Mouse (Mus musculus): ENCODE data around the gene Nbl1. TPM values are rescaled to one million over a fixed set of nuclear protein-coding genes. Genes with fewer than 3 reads are reported as not detected.

The Nbl1 gene
- total and polyA plus RNA-seq, 3 experiments = 0.14 TPM; not detected in 2

- H3K9ac ChIP-seq (ENCODE audit: control insufficient read depth, low read depth, low read length, poor library complexity, severe bottlenecking) = no peak overlapping the region
- H3K9me3 ChIP-seq (replicated peaks; ENCODE audit: insufficient read depth, low read length) = no peaks in the 10 kb centered on the region
- no peak for DNase-seq (ENCODE audit: low read depth, low spot score)
- no peaks in the 10 kb centered on the region for H3K79me2 ChIP-seq (ENCODE audit: control insufficient read depth, insufficient read depth, low read length, poor library complexity)
- no peak for TF ChIP-seq KAT2A (conservative IDR thresholded peaks at IDR 0.05; ENCODE audit: low read depth, low read length)
- TF ChIP-seq GABPA (IDR thresholded peaks at IDR 0.05; ENCODE audit: low read depth, low read length) = no peak
- TF ChIP-seq RAD21 (IDR thresholded peaks at IDR 0.05; ENCODE audit: low read depth, low read length) = no peak
- no peak for TF ChIP-seq RCOR1 (IDR thresholded peaks at IDR 0.05; ENCODE audit: low read depth, low read length)
- TF ChIP-seq UBTF (IDR thresholded peaks at IDR 0.05; ENCODE audit: borderline replicate concordance, insufficient read depth, low read depth, low read length) = no peak
- no peak for TF ChIP-seq NRF1 (IDR thresholded peaks at IDR 0.05; ENCODE audit: insufficient read depth, low read depth, low read length, poor library complexity, severe bottlenecking)
- no peak for TF ChIP-seq TBP (IDR thresholded peaks at IDR 0.05; ENCODE audit: low read depth, low read length)
- no peak for TF ChIP-seq POLR2A (IDR thresholded peaks at IDR 0.05; ENCODE audit: control insufficient read depth in 1 of 2, insufficient read depth in 1 of 2, low read depth in 1 of 2, low read length in 2 of 2, poor library complexity in 1 of 2)
- TF ChIP-seq MEF2A (IDR thresholded peaks at IDR 0.05; ENCODE audit: extremely low read depth, insufficient replicate concordance, low read depth, low read length, poor library complexity, severe bottlenecking) = no peak
- no peak for TF ChIP-seq MXI1 (IDR thresholded peaks at IDR 0.05; ENCODE audit: low read depth, low read length)
- no peak for TF ChIP-seq ZKSCAN1 (IDR thresholded peaks at IDR 0.05; ENCODE audit: low read depth, low read length)
- no peaks in the 10 kb centered on the region for H3K27me3 ChIP-seq (ENCODE audit: control insufficient read depth in 1 of 2, insufficient read depth in 2 of 2, low read length in 2 of 2)
- H3K4me3 ChIP-seq (ENCODE audit: control insufficient read depth in 1 of 2, insufficient read depth in 1 of 2, low read depth in 2 of 2, low read length in 2 of 2) = no peak overlapping the region
- no peaks in the 10 kb centered on the region for H3K4me1 ChIP-seq (ENCODE audit: control insufficient read depth in 1 of 2, insufficient read depth in 2 of 2, low read length in 2 of 2)
- H3K36me3 ChIP-seq (ENCODE audit: control insufficient read depth in 1 of 2, insufficient read depth in 2 of 2, low read length in 2 of 2) = no peaks in the 10 kb centered on the region
- no peak overlapping the region for H3K27ac ChIP-seq (ENCODE audit: control insufficient read depth, low read depth, low read length)
Measured at GRCm38 (mm10) chr4:139091478-139092355, 1.1 kb downstream of the Nbl1 start.

DNA sequence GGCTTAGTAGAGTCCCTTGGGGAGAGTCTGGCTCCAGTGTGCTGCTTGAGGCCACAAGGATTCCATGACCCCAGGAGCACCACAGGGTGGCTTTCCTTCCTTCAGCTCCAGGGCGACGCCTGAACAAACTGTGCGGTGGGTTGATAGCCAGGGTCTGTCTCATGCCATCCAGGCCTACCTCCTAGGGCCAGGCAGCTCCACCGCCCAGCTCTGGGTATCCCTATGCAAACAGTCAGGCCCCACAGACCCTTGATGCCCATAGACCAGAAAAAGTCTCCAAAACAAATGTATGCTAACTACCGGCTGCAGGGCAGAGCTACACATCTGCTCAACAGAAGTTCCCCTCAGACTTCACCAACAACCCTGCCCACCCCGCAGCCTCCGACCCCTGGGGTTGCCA, 1.7 kb downstream of the Nbl1 start:
- H3K27ac ChIP-seq (ENCODE audit: control insufficient read depth, low read depth, low read length) = no peak overlapping the region
- DNase-seq (ENCODE audit: low read depth, low spot score) = no peak
- H3K36me3 ChIP-seq (ENCODE audit: control insufficient read depth in 1 of 2, insufficient read depth in 2 of 2, low read length in 2 of 2) = no peaks in the 10 kb centered on the region
- no peaks in the 10 kb centered on the region for H3K79me2 ChIP-seq (ENCODE audit: control insufficient read depth, insufficient read depth, low read length, poor library complexity)
- TF ChIP-seq POLR2AphosphoS2 (IDR thresholded peaks at IDR 0.05; ENCODE audit: low read length) = no peak
- TF ChIP-seq ZC3H11A (IDR thresholded peaks at IDR 0.05; ENCODE audit: low read depth, low read length) = no peak
- TF ChIP-seq GABPA (IDR thresholded peaks at IDR 0.05; ENCODE audit: low read depth, low read length) = no peak
- no peak for TF ChIP-seq ZKSCAN1 (IDR thresholded peaks at IDR 0.05; ENCODE audit: low read depth, low read length)
- no peak for TF ChIP-seq MAX (IDR thresholded peaks at IDR 0.05; ENCODE audit: low read length)
- TF ChIP-seq MEF2A (IDR thresholded peaks at IDR 0.05; ENCODE audit: extremely low read depth, insufficient replicate concordance, low read depth, low read length, poor library complexity, severe bottlenecking) = no peak
- no peak for TF ChIP-seq TAL1 (IDR thresholded peaks at IDR 0.05; ENCODE audit: low read length)
- TF ChIP-seq RAD21 (IDR thresholded peaks at IDR 0.05; ENCODE audit: low read depth, low read length) = no peak
- TF ChIP-seq POLR2A (IDR thresholded peaks at IDR 0.05; ENCODE audit: control insufficient read depth in 1 of 2, insufficient read depth in 1 of 2, low read depth in 1 of 2, low read length in 2 of 2, poor library complexity in 1 of 2) = no peak
- TF ChIP-seq NRF1 (IDR thresholded peaks at IDR 0.05; ENCODE audit: insufficient read depth, low read depth, low read length, poor library complexity, severe bottlenecking) = no peak
- TF ChIP-seq USF1 (IDR thresholded peaks at IDR 0.05; ENCODE audit: low read depth, low read length) = no peak
- TF ChIP-seq TCF12 (IDR thresholded peaks at IDR 0.05; ENCODE audit: low read depth, low read length) = no peak
- no peak for TF ChIP-seq USF2 (IDR thresholded peaks at IDR 0.05; ENCODE audit: borderline replicate concordance in 1 of 2, insufficient read depth in 1 of 2, low read depth in 1 of 2, low read length in 2 of 2)
- no peak for TF ChIP-seq GATA1 (IDR thresholded peaks at IDR 0.05; ENCODE audit: low read depth, low read length)
- TF ChIP-seq BHLHE40 (IDR thresholded peaks at IDR 0.05; ENCODE audit: borderline replicate concordance, low read depth, low read length) = no peak
- no peak for TF ChIP-seq CHD2 (IDR thresholded peaks at IDR 0.05; ENCODE audit: low read length)
- TF ChIP-seq MAFK (IDR thresholded peaks at IDR 0.05; ENCODE audit: borderline replicate concordance, low read depth, low read length) = no peak
- TF ChIP-seq MYC (IDR thresholded peaks at IDR 0.05; ENCODE audit: low read depth, low read length) = no peak
- no peak for TF ChIP-seq CTCF (IDR thresholded peaks at IDR 0.05 in 2 of 3, conservative IDR thresholded peaks at IDR 0.05 in 1 of 3; ENCODE audit: control insufficient read depth in 1 of 3, insufficient read depth in 1 of 3, low read depth in 2 of 3, low read length in 3 of 3, poor library complexity in 1 of 3, severe bottlenecking in 1 of 3)
- TF ChIP-seq TBP (IDR thresholded peaks at IDR 0.05; ENCODE audit: low read depth, low read length) = no peak
- H3K27me3 ChIP-seq (ENCODE audit: control insufficient read depth in 1 of 2, insufficient read depth in 2 of 2, low read length in 2 of 2) = no peaks in the 10 kb centered on the region
- no peak overlapping the region for H3K9ac ChIP-seq (ENCODE audit: control insufficient read depth, low read depth, low read length, poor library complexity, severe bottlenecking)
- no peaks in the 10 kb centered on the region for H3K9me3 ChIP-seq (replicated peaks; ENCODE audit: insufficient read depth, low read length)
- H3K4me1 ChIP-seq (ENCODE audit: control insufficient read depth in 1 of 2, insufficient read depth in 2 of 2, low read length in 2 of 2) = no peaks in the 10 kb centered on the region
- no peak overlapping the region for H3K4me3 ChIP-seq (ENCODE audit: control insufficient read depth in 1 of 2, insufficient read depth in 1 of 2, low read depth in 2 of 2, low read length in 2 of 2)

All from MEL (cell line).